Mouse (Mus musculus): ENCODE measurements around the gene Vmn2r38. TPM values are rescaled to one million over a fixed set of nuclear protein-coding genes. Genes with fewer than 3 reads are reported as not detected.
"Not testable (repeated sequence)": the region's sequence is repeated elsewhere in the genome, so short reads cannot be mapped to it uniquely, and the experiment has no call there.

Gene Vmn2r38
- total RNA-seq (2014; rRNA removed) (not detected in 2 replicates), polyA plus RNA-seq (2012; rRNA removed) (not detected in 2 replicates)

GRCm38 (mm10) chr7:9097781-9098180, at the start of gene Vmn2r38:
Vmn2r38 (minus strand) TSS chr7:9097881.
- DNase-seq (ENCODE audit: extremely low read depth, low read depth, low spot score); H3K27me3 ChIP-seq (ENCODE audit: control insufficient read depth, insufficient read depth, low read length); H3K79me2 ChIP-seq (ENCODE audit: control insufficient read depth, insufficient read depth, low read length); H3K4me3 ChIP-seq (ENCODE audit: insufficient read depth, low read depth, low read length); H3K9ac ChIP-seq (ENCODE audit: low read depth, low read length); H3K27ac ChIP-seq (replicated peaks; ENCODE audit: insufficient read depth, low read depth, low read length); H3K4me1 ChIP-seq (ENCODE audit: control insufficient read depth, insufficient read depth, low read length); H3K36me3 ChIP-seq (ENCODE audit: control insufficient read depth, insufficient read depth, low read length): not testable (repeated sequence)

GRCm38 (mm10) chr7:9065353-9065752, 32.3 kb downstream of the Vmn2r38 start:
- not testable (repeated sequence) for H3K27ac ChIP-seq (replicated peaks; ENCODE audit: insufficient read depth, low read depth, low read length); H3K4me1 ChIP-seq (ENCODE audit: control insufficient read depth, insufficient read depth, low read length); DNase-seq (ENCODE audit: extremely low read depth, low read depth, low spot score); H3K79me2 ChIP-seq (ENCODE audit: control insufficient read depth, insufficient read depth, low read length); H3K4me3 ChIP-seq (ENCODE audit: insufficient read depth, low read depth, low read length); H3K36me3 ChIP-seq (ENCODE audit: control insufficient read depth, insufficient read depth, low read length); H3K27me3 ChIP-seq (ENCODE audit: control insufficient read depth, insufficient read depth, low read length); H3K9ac ChIP-seq (ENCODE audit: low read depth, low read length)
- WGBS, result 74% methylated on average over 4 of the region's 4 CpGs

- DNase-seq (ENCODE audit: extremely low read depth, low read depth, low spot score); H3K79me2 ChIP-seq (ENCODE audit: control insufficient read depth, insufficient read depth, low read length); H3K36me3 ChIP-seq (ENCODE audit: control insufficient read depth, insufficient read depth, low read length); H3K4me3 ChIP-seq (ENCODE audit: insufficient read depth, low read depth, low read length); H3K27me3 ChIP-seq (ENCODE audit: control insufficient read depth, insufficient read depth, low read length); H3K4me1 ChIP-seq (ENCODE audit: control insufficient read depth, insufficient read depth, low read length); H3K9ac ChIP-seq (ENCODE audit: low read depth, low read length); H3K27ac ChIP-seq (replicated peaks; ENCODE audit: insufficient read depth, low read depth, low read length): not testable (repeated sequence)
These were observed 67.0 kb downstream of the Vmn2r38 start, which contains the start of gene Vmn2r39 for GRCm38 (mm10) chr7:9030698-9031097. Vmn2r39 (minus strand) TSS chr7:9030798.

Other genes with a start within 250 kb of the Vmn2r38 start
- not detected in 2 replicates for gene Vmn2r40, start 166.4 kb downstream of the Vmn2r38 start, total RNA-seq (2014; rRNA removed)
- gene Vmn2r40, start 166.4 kb downstream of the Vmn2r38 start, polyA plus RNA-seq (2012; rRNA removed), result not detected in 2 replicates
- not detected in 2 replicates for gene Vmn2r39, start 67.1 kb downstream of the Vmn2r38 start, total RNA-seq (2014; rRNA removed)
- 0.02 TPM in 1 of 2 replicates, not detected in the other for gene Vmn2r39, start 67.1 kb downstream of the Vmn2r38 start, polyA plus RNA-seq (2012; rRNA removed)
- gene Vmn2r37, start 125.8 kb upstream of the Vmn2r38 start, total RNA-seq (2014; rRNA removed), result not detected in 2 replicates
- not detected in 2 replicates for gene Vmn2r37, start 125.8 kb upstream of the Vmn2r38 start, polyA plus RNA-seq (2012; rRNA removed)

Data from liver, adult 2 months (tissue).